Mouse (Mus musculus) kidney, adult 2 months (tissue): ENCODE measurements at regions not wholly inside any gene's neighbourhood (a gene's known extent, or its start where the extent isn't known, plus 50 kb on each side); places are given as distances from the start of the nearest gene placed in this dataset.

Experiments
- CTCF ChIP-seq: fragments of 200-500 bp; conservative IDR thresholded peaks from 2 replicates; pipeline ENCODE4 v1.5.1; 2011; ENCODE audit warnings: low read depth, mild to moderate bottlenecking, control low read depth, low read length, moderate library complexity, mixed read lengths; ENCODE audit not compliant: insufficient read depth, insufficient read length
- POLR2A ChIP-seq: fragments of 200-500 bp; IDR thresholded peaks from one replicate; pipeline ENCODE4 v1.6.1; 2011; ENCODE audit warnings: low read depth, low read length, control low read depth

- TF ChIP-seq CTCF: no peak
- TF ChIP-seq POLR2A: no peak
These were observed 108.7 kb downstream of the Kdr start for GRCm38 (mm10) chr5:75869535-75869934.
